ENCODE assay signal across 21 mouse cellular contexts in the genomic region with DNA sequence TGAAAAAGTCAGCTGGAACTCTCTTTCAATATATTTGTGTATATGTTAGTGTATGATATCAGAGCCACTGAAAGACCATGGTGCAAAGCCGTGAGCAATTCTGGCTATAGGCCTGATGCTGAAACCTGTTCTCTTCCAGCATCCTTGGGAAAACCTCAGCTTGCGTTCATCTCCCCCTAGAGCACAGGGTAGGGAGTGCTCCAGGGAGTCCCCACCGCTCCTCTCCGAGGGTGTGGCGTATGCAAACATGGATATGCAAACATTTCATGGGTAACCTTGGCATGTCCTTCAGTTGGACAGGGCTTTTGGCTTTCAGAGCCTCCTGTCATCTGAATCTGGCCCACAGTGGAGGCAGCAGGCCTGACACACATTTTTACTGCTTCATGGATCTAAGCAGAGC. TPM values are rescaled to one million over a fixed set of nuclear protein-coding genes. Genes with fewer than 3 reads are reported as not detected.
DNase-seq lines count a peak whose midpoint lies in the region; ATAC-seq and TF ChIP-seq lines count a peak whose summit lies in the region.
"Had no signal": no experiment of that assay in that cellular context is flagged by ENCODE, and none has a peak within 500 bp of the region (broad histone marks: within the 10 kb centered on the region; RNA-seq: fewer than 3 reads in every experiment).

No protein-coding gene starts in this region.

- H3K4me2 ChIP-seq in hindbrain, postnatal 0 days (ENCODE audit: low read depth, low read length) = no peak overlapping the region
- no peak overlapping the region for H3K4me2 ChIP-seq in hindbrain, embryonic 14.5 days (replicated peaks)
- H3K4me2 ChIP-seq in forebrain, embryonic 11.5 days (ENCODE audit: low read depth, low read length, severe bottlenecking) = no peak overlapping the region
- H3K4me2 ChIP-seq: heart, embryonic 11.5 days; lung, embryonic 15.5 days; midbrain, embryonic 12.5 days; neural tube, embryonic 12.5 days had no signal

- WGBS in hindbrain, postnatal 0 days = 76% methylated on average over 5 of the region's 5 CpGs
- WGBS in hindbrain, embryonic 14.5 days = 83% methylated on average over 5 of the region's 5 CpGs
- WGBS in lung, adult 2 months = 71% methylated on average over 5 of the region's 5 CpGs
- WGBS in forebrain, embryonic 11.5 days = 76% methylated on average over 5 of the region's 5 CpGs

- H3K9me3 ChIP-seq in hindbrain, postnatal 0 days (ENCODE audit: low read length) = no peaks in the 10 kb centered on the region
- H3K9me3 ChIP-seq in hindbrain, embryonic 14.5 days (ENCODE audit: control insufficient read depth, low read length) = no peaks in the 10 kb centered on the region
- H3K9me3 ChIP-seq in forebrain, embryonic 11.5 days (ENCODE audit: control insufficient read depth, low read length) = no peaks in the 10 kb centered on the region
- H3K9me3 ChIP-seq: forebrain, embryonic 10.5 days; lung, embryonic 15.5 days; midbrain, embryonic 12.5 days; neural tube, embryonic 12.5 days had no signal

- H3K27ac ChIP-seq in hindbrain, postnatal 0 days = no peak overlapping the region
- no peak overlapping the region for H3K27ac ChIP-seq in hindbrain, embryonic 14.5 days
- H3K27ac ChIP-seq in cortical plate, adult 2 months (ENCODE audit: insufficient read depth, low read length) = no peak overlapping the region
- no peak overlapping the region for H3K27ac ChIP-seq in forebrain, embryonic 11.5 days (ENCODE audit: low read depth, low read length)
- H3K27ac ChIP-seq: forebrain, embryonic 10.5 days; lung, embryonic 15.5 days; midbrain, embryonic 12.5 days; neural tube, embryonic 12.5 days had no signal

- H3K4me3 ChIP-seq in hindbrain, postnatal 0 days (ENCODE audit: low read length) = no peak overlapping the region
- H3K4me3 ChIP-seq in hindbrain, embryonic 14.5 days (replicated peaks; ENCODE audit: low read length) = no peak overlapping the region
- H3K4me3 ChIP-seq in lung, adult 2 months (replicated peaks; ENCODE audit: extremely low read depth, low read depth, low read length) = no peak overlapping the region
- H3K4me3 ChIP-seq in cortical plate, adult 2 months (ENCODE audit: insufficient read depth, low read length) = no peak overlapping the region
- no peak overlapping the region for H3K4me3 ChIP-seq in forebrain, embryonic 11.5 days (ENCODE audit: low read depth, low read length)
- H3K4me3 ChIP-seq: forebrain, embryonic 10.5 days; lung, embryonic 15.5 days; midbrain, embryonic 12.5 days; neural tube, embryonic 12.5 days had no signal

- TF ChIP-seq CTCF in hindbrain, postnatal 0 days (IDR thresholded peaks at IDR 0.05; ENCODE audit: low read depth) = peak; percentile 42
- TF ChIP-seq CTCF in lung, adult 2 months (IDR thresholded peaks at IDR 0.05; ENCODE audit: insufficient read depth, low read length) = 0 out of 2 replicates have a peak, but pooled peaks have one; percentile 4
- peak; percentile 48 for TF ChIP-seq CTCF in cortical plate, adult 2 months (IDR thresholded peaks at IDR 0.05; ENCODE audit: extremely low read depth, insufficient read depth, low read length)

- ATAC-seq in hindbrain, postnatal 0 days = no peak
- ATAC-seq in hindbrain, embryonic 14.5 days (ENCODE audit: low FRiP score) = no peak
- no peak for ATAC-seq in forebrain, embryonic 11.5 days (replicated peaks; ENCODE audit: low FRiP score)
- ATAC-seq: hindbrain, embryonic 16.5 days had no signal

- H3K4me1 ChIP-seq in hindbrain, postnatal 0 days (ENCODE audit: insufficient read depth, low read length) = peaks cover 24% of the 10 kb centered on the region
- H3K4me1 ChIP-seq in hindbrain, embryonic 14.5 days (replicated peaks; ENCODE audit: control insufficient read depth, insufficient read depth, low read length) = peaks cover 28% of the 10 kb centered on the region
- H3K4me1 ChIP-seq in lung, adult 2 months (ENCODE audit: control insufficient read depth, insufficient read depth, low read length) = no peaks in the 10 kb centered on the region
- peaks cover 20% of the 10 kb centered on the region for H3K4me1 ChIP-seq in cortical plate, adult 2 months (ENCODE audit: control insufficient read depth, insufficient read depth, low read length)
- H3K4me1 ChIP-seq in forebrain, embryonic 11.5 days (replicated peaks; ENCODE audit: control insufficient read depth, insufficient read depth, low read length) = peaks cover 10% of the 10 kb centered on the region

- no peak for TF ChIP-seq POLR2A in lung, adult 2 months (IDR thresholded peaks at IDR 0.05; ENCODE audit: borderline replicate concordance, extremely low read depth, low read depth, low read length)
- TF ChIP-seq POLR2A in cortical plate, adult 2 months (IDR thresholded peaks at IDR 0.05; ENCODE audit: extremely low read depth, insufficient read depth, low read length) = no peak

- no peak for DNase-seq in hindbrain, postnatal 0 days (ENCODE audit: low spot score)
- no peak for DNase-seq in hindbrain, embryonic 14.5 days (ENCODE audit: low spot score)
- DNase-seq in lung, adult 2 months = no peak
- DNase-seq in lung, postnatal 10 days = no peak
- DNase-seq in ES-CJ7 (ENCODE audit: low read depth, low spot score) = peak; percentile 62
- no peak for DNase-seq in forebrain, embryonic 11.5 days (ENCODE audit: low spot score)
- no peak for DNase-seq in adrenal gland, adult 8-10 months
- DNase-seq: adrenal gland, postnatal 25 days; gastrocnemius, postnatal 10 days; heart, adult 11 months; kidney, adult 11 months; right cerebral cortex, postnatal 14 days; thymus, adult 18-20 months; thymus, postnatal 36 days had no signal

- H3K36me3 ChIP-seq in hindbrain, postnatal 0 days (ENCODE audit: insufficient read depth, low read length) = no peaks in the 10 kb centered on the region; the same call in 1 of the 2 replicates
- peaks cover 23% of the 10 kb centered on the region for H3K36me3 ChIP-seq in hindbrain, embryonic 14.5 days (replicated peaks; ENCODE audit: control insufficient read depth, insufficient read depth)
- H3K36me3 ChIP-seq in forebrain, embryonic 11.5 days (ENCODE audit: control insufficient read depth, insufficient read depth, low read length) = no peaks in the 10 kb centered on the region
- H3K36me3 ChIP-seq: lung, embryonic 15.5 days had no signal

- no peak overlapping the region for H3K9ac ChIP-seq in hindbrain, postnatal 0 days (replicated peaks; ENCODE audit: low read length)
- H3K9ac ChIP-seq in hindbrain, embryonic 14.5 days = no peak overlapping the region
- no peak overlapping the region for H3K9ac ChIP-seq in forebrain, embryonic 11.5 days (ENCODE audit: low read length)
- H3K9ac ChIP-seq: lung, embryonic 15.5 days; midbrain, embryonic 12.5 days; neural tube, embryonic 12.5 days had no signal

- no peaks in the 10 kb centered on the region for H3K27me3 ChIP-seq in hindbrain, postnatal 0 days (ENCODE audit: insufficient read depth, low read length)
- H3K27me3 ChIP-seq in hindbrain, embryonic 14.5 days (ENCODE audit: control insufficient read depth, insufficient read depth, low read length) = no peaks in the 10 kb centered on the region
- H3K27me3 ChIP-seq in forebrain, embryonic 11.5 days (ENCODE audit: control insufficient read depth, insufficient read depth, low read length) = no peaks in the 10 kb centered on the region
- H3K27me3 ChIP-seq: lung, embryonic 15.5 days; midbrain, embryonic 12.5 days; neural tube, embryonic 12.5 days had no signal

RNA-seq across cellular contexts. Expression of a gene that starts 56.2 kb away (rescaled TPM):
- total RNA-seq in hindbrain, postnatal 0 days (2014; rRNA removed) = 120 TPM in 2 replicates
- 154 and 157 TPM in 2 replicates for polyA plus RNA-seq in hindbrain, postnatal 0 days (2015; fragmentation: Nextera tagmentation; extraction: Ambion mirVana)
- 165 and 174 TPM in 2 replicates for polyA plus RNA-seq in hindbrain, embryonic 14.5 days (2014; fragmentation: Nextera tagmentation; extraction: Ambion mirVana)
- 69.3 and 89.7 TPM in 2 replicates for polyA plus RNA-seq in lung, adult 2 months (2012; rRNA removed)
- polyA plus RNA-seq in cortical plate, adult 2 months (2012; rRNA removed) = 146 and 147 TPM in 2 replicates
- 183 and 190 TPM in 2 replicates for polyA plus RNA-seq in forebrain, embryonic 11.5 days (2014; fragmentation: Nextera tagmentation; extraction: Ambion mirVana)
- 100 to 1,000 TPM; 228 to 248 (median 236) TPM for total RNA-seq in adrenal gland, adult 8-10 months (2022)
